Mouse (Mus musculus): Measurements from ENCODE around the gene Mtg2. TPM values are rescaled to one million over a fixed set of nuclear protein-coding genes. Genes with fewer than 3 reads are reported as not detected.

Gene Mtg2
- polyA plus RNA-seq (2012; rRNA removed; ENCODE audit: low replicate concordance), result 8.9 and 9.2 TPM in 2 replicates

DNA sequence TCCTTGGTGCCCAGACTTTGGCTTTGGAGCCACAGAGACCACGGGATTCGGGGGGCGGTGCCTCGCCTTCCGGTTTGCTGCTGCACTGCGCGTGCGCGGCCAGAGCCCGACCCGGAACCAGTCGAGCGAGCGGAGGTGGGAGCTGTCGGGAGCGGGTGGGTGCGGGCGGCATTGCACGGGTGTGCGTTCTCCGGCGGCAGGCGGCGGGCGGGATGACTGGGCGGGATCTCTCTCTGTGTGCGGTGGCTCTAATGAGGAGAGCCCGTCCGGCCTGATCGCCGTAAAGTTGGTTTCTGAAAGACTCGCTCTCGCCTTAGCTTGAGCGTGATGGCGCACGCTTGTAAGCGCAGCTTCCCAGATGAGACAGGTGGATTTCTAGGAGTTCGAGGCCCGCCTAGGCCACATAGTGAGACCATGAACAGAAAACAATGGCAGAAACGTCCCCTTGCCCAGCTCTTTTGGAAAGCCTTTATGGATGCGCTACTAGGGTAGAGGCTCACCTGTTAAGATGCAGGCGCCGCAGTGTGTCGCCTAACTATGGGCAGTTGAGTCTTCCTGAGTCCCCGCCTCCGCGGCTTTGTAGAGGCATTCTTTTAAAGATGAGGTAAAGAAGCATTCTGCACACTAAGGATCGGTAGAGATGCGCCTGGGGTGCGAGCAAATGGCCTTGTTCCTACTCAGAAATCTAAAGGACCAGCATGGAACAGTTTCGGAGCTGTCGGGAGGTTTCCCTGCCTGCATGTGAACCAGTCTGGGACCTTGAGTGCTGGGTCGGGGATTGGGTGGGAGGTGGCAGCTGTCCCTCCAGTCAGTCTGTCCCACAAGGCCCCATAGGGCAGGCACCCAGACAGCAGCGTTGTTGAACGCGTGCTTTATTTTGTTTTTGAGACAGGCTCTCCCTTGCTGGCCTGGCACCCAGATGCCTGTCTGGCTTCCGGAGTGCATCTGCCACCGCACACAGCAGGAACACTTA is at the start of gene Mtg2:
Gene Mtg2 (plus strand): TSS at position 108 of the 973 bp plus-strand sequence.

GRCm38 (mm10) chr2:180024401-180025098 is 45.8 kb upstream of the Mtg2 start, which contains the start of gene Lsm14b:
TSS of gene Lsm14b (plus strand) at chr2:180024987.

DNA sequence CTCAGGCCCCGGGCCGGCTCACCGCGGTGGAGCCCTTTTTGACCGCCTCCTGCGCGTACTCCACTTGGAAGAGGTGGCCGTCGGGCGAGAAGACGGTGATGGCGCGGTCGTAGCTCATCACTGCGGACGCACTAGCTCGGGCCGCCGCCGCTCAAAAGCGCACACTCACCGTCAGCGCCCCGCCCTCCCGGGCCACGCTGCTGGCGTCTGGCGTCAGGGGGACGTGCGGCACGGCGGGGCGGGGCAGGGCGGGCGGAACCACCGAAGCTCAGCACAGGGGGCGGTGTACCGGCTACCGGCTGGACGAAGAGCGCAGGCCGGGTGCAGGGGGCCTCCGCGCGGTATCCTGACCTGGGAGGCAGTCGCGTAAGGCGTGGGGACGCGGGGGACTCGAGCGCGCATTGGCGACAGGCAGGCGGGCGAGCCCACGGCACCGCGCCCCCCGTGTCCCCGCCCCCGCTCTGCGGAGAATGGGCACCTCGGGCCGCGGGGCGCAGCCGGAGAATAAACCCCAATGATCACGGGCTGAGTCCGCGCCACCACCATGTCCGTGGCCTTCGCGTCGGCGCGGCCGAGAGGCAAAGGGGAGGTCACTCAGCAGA is 28.0 kb upstream of the Mtg2 start, which contains the start of the genes Psma7 and Ss18l1:
Gene Psma7 (minus strand): TSS at position 178 of the 602 bp plus-strand sequence.
Gene Ss18l1 (plus strand): TSS at position 254 of the 602 bp plus-strand sequence.

GRCm38 (mm10) chr2:180103978-180104658 is 33.7 kb downstream of the Mtg2 start, which contains the start of gene Hrh3:
TSS of gene Hrh3 (minus strand) at chr2:180104488.

DNA sequence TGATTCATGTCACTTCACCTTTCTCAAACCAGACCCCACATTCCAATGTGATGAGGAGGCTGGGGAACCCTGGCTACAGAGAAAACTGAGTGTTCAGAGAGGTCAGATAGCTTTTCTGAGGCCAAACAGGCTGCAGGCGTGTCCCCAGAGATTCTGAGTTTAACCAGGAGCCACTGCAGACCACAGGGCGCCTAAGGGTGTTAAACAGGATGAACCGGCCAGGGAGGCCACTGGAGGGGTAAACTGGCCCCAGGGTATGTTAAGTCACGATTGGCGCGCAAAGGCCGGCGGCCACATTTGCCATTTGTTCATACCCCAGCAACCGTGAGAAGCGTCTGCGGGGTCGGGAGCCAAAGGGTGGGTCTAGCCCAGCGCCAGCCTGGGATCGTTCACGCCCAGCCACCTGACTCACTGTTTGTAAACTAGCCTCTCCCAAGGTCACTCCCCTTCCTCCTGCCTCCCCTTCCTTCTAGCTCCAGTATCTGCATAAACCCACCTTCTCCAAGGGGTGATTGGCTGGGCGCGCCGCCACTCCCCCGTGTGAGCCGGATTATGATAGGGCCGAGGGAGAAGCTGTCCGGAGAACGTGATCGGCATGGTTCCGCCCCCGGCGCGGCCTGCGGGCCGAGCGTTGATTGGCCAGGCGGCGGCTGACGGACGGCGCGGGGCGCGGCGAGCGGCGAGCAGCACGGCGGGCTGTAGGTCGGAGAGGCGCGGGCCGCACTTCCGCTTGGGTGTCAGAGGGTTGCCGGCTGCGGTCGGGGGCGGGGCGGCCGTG is 48.5 kb downstream of the Mtg2 start, which contains the start of gene Osbpl2:
Gene Osbpl2 (plus strand): TSS at position 646 of the 778 bp plus-strand sequence.

Other genes with a start within 250 kb of the Mtg2 start
- 7.2 and 9.6 TPM in 2 replicates for gene Taf4, start 93.9 kb upstream of the Mtg2 start, polyA plus RNA-seq (2012; rRNA removed; ENCODE audit: low replicate concordance)
- gene Lsm14b, start 45.6 kb upstream of the Mtg2 start, polyA plus RNA-seq (2012; rRNA removed; ENCODE audit: low replicate concordance), result 8.4 and 12.6 TPM in 2 replicates
- gene Psma7, start 28.2 kb upstream of the Mtg2 start, polyA plus RNA-seq (2012; rRNA removed; ENCODE audit: low replicate concordance), result 113 and 121 TPM in 2 replicates
- 4.0 and 4.5 TPM in 2 replicates for gene Ss18l1, start 28.1 kb upstream of the Mtg2 start, polyA plus RNA-seq (2012; rRNA removed; ENCODE audit: low replicate concordance)
- gene Hrh3, start 33.9 kb downstream of the Mtg2 start, polyA plus RNA-seq (2012; rRNA removed; ENCODE audit: low replicate concordance), result 0.33 TPM in 1 of 2 replicates, not detected in the other
- gene Osbpl2, start 48.7 kb downstream of the Mtg2 start, polyA plus RNA-seq (2012; rRNA removed; ENCODE audit: low replicate concordance), result 13.1 and 16.0 TPM in 2 replicates
- 139 and 187 TPM in 2 replicates for gene Adrm1, start 100.9 kb downstream of the Mtg2 start, polyA plus RNA-seq (2012; rRNA removed; ENCODE audit: low replicate concordance)
- 39.0 and 40.2 TPM in 2 replicates for gene Lama5, start 155.3 kb downstream of the Mtg2 start, polyA plus RNA-seq (2012; rRNA removed; ENCODE audit: low replicate concordance)
- gene Rps21, start 186.8 kb downstream of the Mtg2 start, polyA plus RNA-seq (2012; rRNA removed; ENCODE audit: low replicate concordance), result 1,302 and 2,566 TPM in 2 replicates
- 18.6 and 22.5 TPM in 2 replicates for gene Cables2, start 202.9 kb downstream of the Mtg2 start, polyA plus RNA-seq (2012; rRNA removed; ENCODE audit: low replicate concordance)
- 1.1 and 2.7 TPM in 2 replicates for gene Rbbp8nl, start 219.3 kb downstream of the Mtg2 start, polyA plus RNA-seq (2012; rRNA removed; ENCODE audit: low replicate concordance)